Mouse (Mus musculus): ENCODE results near the gene Myof.

Gene Myof

GRCm38 (mm10) chr19:37937092-37937491, 106.3 kb downstream of the Myof start:
- no peak for DNase-seq

- no peak for DNase-seq
These were observed 108.7 kb downstream of the Myof start for GRCm38 (mm10) chr19:37934640-37935039.

GRCm38 (mm10) chr19:37932198-37932597, 111.2 kb downstream of the Myof start:
- DNase-seq, result no peak

GRCm38 (mm10) chr19:37927911-37928310, 115.5 kb downstream of the Myof start:
- no peak for DNase-seq

- no peak for DNase-seq
These were observed 118.1 kb downstream of the Myof start for GRCm38 (mm10) chr19:37925323-37925722.

GRCm38 (mm10) chr19:37924266-37924665, 119.1 kb downstream of the Myof start:
- DNase-seq, result peak; percentile 5 to 7

GRCm38 (mm10) chr19:37921098-37921497, 122.3 kb downstream of the Myof start:
- no peak for DNase-seq

GRCm38 (mm10) chr19:37918515-37918932, 124.9 kb downstream of the Myof start:
- no peak for DNase-seq

- DNase-seq, result no peak
These were observed 129.1 kb downstream of the Myof start for GRCm38 (mm10) chr19:37914261-37914660.

- DNase-seq, result peak in 1 of 2 experiments; percentile 1
These were observed 130.9 kb downstream of the Myof start for GRCm38 (mm10) chr19:37912501-37912900.

- DNase-seq, result peak in 1 of 2 experiments; percentile 4
These were observed 133.5 kb downstream of the Myof start for GRCm38 (mm10) chr19:37909830-37910261.

- DNase-seq, result no peak
These were observed 135.7 kb downstream of the Myof start for GRCm38 (mm10) chr19:37907451-37908320.

- no peak for DNase-seq
These were observed 136.5 kb downstream of the Myof start for GRCm38 (mm10) chr19:37906916-37907315.

GRCm38 (mm10) chr19:37896081-37896480, 147.3 kb downstream of the Myof start:
- no peak for DNase-seq

- no peak for DNase-seq
These were observed 152.4 kb downstream of the Myof start for GRCm38 (mm10) chr19:37891006-37891405.

GRCm38 (mm10) chr19:37886355-37887120, 156.8 kb downstream of the Myof start:
- DNase-seq, result peak; percentile 76 to 80

- DNase-seq, result peak; percentile 4 to 12
These were observed 161.8 kb downstream of the Myof start for GRCm38 (mm10) chr19:37881431-37882081.

GRCm38 (mm10) chr19:37877511-37878167, 165.7 kb downstream of the Myof start:
- no peak for DNase-seq

GRCm38 (mm10) chr19:37876605-37877245, 166.7 kb downstream of the Myof start:
- no peak for DNase-seq

- no peak for DNase-seq
These were observed 169.9 kb downstream of the Myof start for GRCm38 (mm10) chr19:37873499-37873898.

- no peak for DNase-seq
These were observed 175.8 kb downstream of the Myof start for GRCm38 (mm10) chr19:37867592-37867991.

GRCm38 (mm10) chr19:37866994-37867393, 176.4 kb downstream of the Myof start:
- no peak for DNase-seq
